Mouse (Mus musculus): Measurements from ENCODE around the gene Ier3. TPM values are rescaled to one million over a fixed set of nuclear protein-coding genes. Genes with fewer than 3 reads are reported as not detected.
"Not testable (repeated sequence)": the region's sequence is repeated elsewhere in the genome, so short reads cannot be mapped to it uniquely, and the experiment has no call there.

The Ier3 gene
- total RNA-seq, 2 experiments from 2014 or later: 4.6 to 44.3 TPM

DNA sequence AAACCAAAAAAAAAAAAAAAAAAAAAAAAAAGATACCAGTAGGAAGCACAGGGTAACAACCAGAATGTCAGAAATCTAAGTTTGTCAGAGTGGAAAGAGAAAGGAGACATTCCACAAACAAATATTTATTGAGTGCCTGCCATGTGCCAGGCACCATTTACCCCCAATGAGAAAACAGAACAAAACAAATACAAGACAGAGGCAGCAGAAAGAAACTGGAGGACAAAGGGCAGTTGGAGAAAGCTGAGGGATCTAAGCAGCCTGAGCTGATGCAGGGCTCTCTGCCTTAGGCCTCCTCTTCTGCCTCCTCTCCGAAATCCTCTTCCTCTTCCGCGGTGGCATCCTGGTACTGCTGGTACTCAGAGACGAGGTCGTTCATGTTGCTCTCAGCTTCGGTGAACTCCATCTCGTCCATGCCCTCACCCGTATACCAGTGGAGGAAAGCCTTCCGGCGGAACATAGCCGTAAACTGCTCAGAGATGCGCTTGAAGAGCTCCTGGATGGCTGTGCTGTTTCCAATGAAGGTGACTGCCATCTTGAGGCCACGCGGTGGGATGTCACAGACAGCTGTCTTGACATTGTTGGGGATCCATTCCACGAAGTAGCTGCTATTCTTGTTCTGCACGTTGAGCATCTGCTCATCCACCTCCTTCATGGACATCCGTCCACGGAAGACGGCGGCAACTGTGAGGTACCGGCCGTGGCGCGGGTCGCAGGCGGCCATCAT lies 13.4 kb downstream of the Ier3 start:
- no peak for ATAC-seq (replicated peaks; ENCODE audit: poor library complexity, severe bottlenecking)

DNA sequence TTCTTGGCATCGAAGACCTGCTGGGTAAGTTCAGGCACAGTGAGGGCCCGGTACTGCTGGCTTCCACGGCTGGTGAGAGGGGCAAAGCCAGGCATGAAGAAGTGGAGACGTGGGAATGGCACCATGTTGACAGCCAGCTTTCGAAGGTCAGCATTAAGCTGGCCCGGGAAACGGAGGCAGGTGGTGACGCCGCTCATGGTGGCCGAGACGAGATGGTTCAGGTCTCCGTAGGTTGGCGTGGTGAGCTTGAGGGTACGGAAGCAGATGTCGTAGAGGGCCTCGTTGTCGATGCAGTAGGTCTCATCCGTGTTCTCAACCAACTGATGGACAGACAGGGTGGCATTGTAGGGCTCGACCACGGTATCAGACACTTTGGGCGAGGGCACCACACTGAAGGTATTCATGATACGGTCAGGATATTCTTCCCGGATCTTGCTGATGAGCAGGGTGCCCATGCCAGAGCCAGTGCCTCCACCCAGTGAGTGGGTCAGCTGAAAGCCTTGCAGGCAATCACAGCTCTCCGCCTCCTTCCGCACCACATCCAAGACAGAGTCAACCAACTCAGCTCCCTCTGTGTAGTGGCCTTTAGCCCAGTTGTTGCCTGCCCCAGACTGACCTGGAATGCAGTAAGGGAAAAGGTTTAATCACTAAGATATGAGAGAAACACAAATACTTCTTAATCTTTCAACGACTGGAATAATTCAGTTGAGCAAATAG lies 14.1 kb downstream of the Ier3 start:
- ATAC-seq (replicated peaks; ENCODE audit: poor library complexity, severe bottlenecking): no peak

DNA sequence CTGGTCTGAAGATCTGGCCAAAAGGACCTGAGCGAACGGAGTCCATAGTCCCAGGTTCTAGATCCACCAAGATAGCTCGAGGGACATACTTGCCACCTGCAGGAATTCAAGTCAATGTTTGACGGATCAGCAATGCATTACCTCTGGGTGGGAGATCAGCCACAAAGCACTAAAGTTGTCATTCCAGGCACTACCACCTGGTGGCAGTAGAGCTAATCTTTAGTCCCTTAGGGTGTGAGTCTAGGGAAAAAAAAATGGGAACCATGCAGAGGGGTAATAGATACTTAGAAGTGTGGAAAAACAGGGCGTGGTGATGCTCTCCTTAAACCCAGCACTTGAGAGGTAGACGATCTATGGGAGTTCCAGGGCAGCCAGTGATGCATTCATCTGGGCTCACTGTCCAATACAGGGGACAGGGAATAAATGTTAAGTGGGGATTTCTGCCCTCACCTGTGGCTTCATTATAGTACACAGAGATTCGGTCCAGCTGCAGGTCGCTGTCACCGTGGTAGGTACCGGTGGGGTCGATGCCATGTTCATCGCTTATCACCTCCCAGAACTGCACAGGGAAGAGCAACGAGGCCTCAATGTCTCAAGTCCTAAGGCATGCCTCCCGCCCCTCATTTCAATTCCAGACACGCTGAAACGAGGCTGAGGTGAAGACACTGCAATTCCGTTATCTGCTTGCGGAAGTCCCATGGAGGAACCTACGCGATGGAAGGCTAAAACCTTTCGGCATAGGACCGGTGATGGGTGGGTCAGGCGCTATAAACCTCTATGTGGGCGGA lies 14.9 kb downstream of the Ier3 start:
- peak; percentile 34 for ATAC-seq (replicated peaks; ENCODE audit: poor library complexity, severe bottlenecking)

DNA sequence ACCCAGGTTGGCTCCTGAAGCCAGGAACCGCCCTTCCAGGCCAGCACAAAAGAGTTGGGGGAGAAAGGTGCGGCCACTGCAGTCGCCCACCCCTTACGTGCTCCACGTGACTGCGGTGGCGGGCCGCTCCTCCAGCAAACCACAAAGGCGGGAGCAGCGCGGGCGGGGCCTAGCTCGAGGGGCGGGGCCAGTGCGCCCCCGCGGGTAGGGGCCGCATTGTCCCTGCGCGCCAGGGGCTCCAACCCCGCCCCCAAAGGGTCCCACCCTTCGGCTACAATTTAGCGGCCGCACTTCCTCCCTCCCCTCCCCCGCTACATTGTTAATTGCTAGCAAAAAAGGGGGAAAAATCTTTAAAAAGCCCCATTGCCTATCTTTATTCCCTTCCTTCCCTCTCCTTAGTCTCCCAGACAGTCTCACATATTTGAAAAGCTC lies 15.5 kb downstream of the Ier3 start:
- peak; percentile 26 for ATAC-seq (replicated peaks; ENCODE audit: poor library complexity, severe bottlenecking)

DNA sequence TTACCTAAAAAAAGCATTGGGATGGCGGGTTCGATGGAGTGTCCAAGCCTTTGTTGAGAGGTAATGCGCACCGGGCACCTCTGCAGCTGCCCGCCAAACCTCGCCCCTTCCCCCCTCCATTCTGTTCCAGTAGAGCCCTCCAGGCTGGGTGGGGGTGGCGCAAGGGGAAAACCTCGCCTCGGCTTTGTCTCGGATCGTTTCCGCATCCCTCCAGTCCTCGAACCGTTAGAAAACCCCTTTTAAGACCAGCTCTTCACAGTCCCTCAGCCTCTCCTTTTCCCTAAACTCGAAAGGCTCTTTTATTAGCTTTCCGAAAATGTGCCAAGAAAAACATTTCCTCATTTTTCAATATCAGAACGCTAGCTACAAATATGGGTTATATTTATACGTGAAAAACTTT lies 16.0 kb downstream of the Ier3 start:
- ATAC-seq (replicated peaks; ENCODE audit: poor library complexity, severe bottlenecking): peak; percentile 5; the same call in 1 of the 2 replicates

GRCm38 (mm10) chr17:35838122-35838544 lies 16.6 kb downstream of the Ier3 start, which contains the start of gene Tubb5:
TSS of gene Tubb5 (minus strand) at chr17:35838306.
- peak; percentile 45 for ATAC-seq (replicated peaks; ENCODE audit: poor library complexity, severe bottlenecking)

DNA sequence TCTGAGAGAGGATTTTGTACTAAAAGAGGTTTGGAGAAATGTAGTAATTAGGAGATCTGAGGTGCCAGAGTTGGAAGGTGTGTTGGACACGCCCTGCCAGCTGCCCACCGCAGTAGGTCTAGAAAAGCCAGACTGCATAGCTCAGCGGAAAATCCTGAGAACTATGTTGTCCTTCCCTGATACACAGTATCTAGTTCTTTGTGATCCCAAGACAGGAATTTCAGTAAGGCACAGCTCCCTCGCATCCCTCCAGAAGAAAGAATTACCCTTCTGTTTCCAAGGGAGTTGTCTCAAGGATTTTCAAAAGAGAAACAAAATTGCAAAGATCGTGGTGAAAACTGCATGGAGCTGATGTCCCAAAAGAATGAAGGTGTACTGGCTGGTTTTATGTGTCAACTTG lies 17.1 kb downstream of the Ier3 start:
- no peak for ATAC-seq (replicated peaks; ENCODE audit: poor library complexity, severe bottlenecking)

DNA sequence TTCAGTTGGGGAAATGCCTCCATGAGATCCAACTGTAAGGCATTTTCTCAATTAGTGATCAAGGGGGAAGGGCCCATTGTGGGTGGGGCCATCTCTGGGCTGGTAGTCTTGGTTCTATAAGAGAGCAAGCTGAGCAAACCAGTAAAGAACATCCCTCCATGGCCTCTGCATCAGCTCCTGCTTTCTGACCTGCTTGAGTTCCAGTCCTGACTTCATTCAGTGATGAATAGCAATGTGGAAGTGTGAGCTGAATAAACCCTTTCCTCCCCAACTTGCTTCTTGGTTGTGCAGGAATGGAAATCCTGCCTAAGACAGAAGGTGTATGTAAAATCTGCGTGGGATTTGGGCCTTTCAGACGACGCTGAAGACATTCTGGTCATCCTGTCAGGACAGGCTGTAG lies 17.5 kb downstream of the Ier3 start:
- ATAC-seq (replicated peaks; ENCODE audit: poor library complexity, severe bottlenecking): not testable (repeated sequence)

GRCm38 (mm10) chr17:35840561-35840960 lies 19.1 kb downstream of the Ier3 start:
- no peak for ATAC-seq (replicated peaks; ENCODE audit: poor library complexity, severe bottlenecking)

DNA sequence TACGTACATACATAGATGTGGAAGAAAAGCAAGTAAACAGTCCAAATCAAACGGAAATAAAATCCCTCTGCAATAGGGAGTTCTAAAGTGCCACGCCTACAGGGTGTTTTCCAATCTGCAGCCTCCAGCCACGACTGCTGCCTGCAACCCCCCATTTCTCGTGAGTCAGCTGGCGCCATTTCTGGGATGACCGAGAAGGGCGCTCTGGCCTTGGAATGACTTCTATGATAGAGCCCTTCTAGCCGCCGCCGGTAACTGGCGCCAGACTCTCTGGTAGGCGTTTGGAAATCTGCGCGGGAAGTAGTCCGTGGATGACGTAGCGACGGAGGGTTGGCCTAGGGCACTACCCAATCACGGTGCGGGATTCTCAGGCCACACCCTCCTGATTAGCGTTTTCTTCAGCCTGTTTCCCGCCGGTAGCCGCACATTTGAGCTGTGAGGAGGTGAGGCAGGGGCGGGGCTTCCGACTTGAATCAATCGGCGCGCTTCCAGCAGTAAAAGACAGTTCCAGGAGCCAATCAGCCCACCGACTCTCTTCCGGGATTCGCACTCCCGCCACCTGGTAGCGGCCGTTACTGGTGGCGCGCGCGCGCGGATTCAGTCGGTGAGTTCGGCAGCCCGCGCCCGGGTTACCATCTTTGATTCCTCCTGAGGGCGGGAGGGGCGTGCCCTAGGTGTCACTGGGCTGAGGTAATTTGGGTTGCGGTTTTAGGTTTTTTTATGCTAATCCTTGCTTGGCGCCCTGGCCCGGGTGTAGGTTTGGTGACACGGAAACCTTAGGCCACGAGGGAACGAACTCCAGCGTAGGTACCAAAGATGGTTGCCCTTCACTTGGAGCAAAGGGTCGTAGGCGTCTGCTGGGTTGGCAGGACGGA lies 19.8 kb downstream of the Ier3 start, which contains the start of gene Mdc1:
Gene Mdc1, plus strand, starts transcription at position 440 of the 875 bp plus-strand sequence.
- ATAC-seq (replicated peaks; ENCODE audit: poor library complexity, severe bottlenecking): peak; percentile 71

GRCm38 (mm10) chr17:35842006-35842405 lies 20.5 kb downstream of the Ier3 start:
- no peak for ATAC-seq (replicated peaks; ENCODE audit: poor library complexity, severe bottlenecking)

DNA sequence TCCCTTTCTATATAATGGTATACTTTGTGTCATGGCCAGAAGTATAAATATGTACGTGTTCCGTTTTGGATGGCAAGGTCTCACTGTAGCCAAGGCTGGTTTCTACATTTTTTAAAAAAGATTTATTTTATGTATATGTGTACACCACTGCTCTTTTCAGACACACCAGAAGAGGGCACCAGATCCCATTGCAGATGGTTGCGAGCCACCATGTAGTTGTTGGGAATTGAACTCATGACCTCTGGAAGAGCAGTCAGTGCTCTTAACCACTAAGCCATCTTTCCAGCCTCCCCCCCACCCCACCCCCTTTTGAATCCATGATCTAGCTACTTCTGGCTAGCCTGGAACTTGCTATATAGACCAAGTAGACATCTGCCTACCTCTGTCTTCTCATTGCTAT lies 22.0 kb downstream of the Ier3 start:
- no peak for ATAC-seq (replicated peaks; ENCODE audit: poor library complexity, severe bottlenecking)

DNA sequence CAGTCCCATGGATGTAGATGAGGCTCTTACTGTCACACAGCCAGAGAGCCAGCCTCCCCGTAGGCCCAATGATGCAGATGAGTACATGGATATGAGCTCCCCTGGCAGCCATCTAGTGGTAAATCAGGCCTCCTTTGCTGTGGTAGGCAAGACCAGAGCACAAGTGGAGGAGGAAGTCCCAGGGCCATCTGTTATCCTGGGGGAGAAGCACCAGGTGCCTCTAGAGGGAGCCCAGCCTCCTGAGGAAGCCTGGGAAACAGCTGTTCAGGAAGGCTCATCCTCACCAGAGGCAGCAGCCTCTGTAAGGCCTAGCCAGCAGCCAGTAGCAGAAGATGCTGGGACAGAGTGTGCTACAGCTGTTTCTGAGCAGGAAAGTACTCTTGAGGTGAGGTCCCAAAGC lies 26.6 kb downstream of the Ier3 start:
- peak; percentile 33; the same call in 1 of the 2 replicates for ATAC-seq (replicated peaks; ENCODE audit: poor library complexity, severe bottlenecking)

- ATAC-seq (replicated peaks; ENCODE audit: poor library complexity, severe bottlenecking): no peak
Observed at GRCm38 (mm10) chr17:35850974-35851373, 29.5 kb downstream of the Ier3 start.

GRCm38 (mm10) chr17:35859371-35859770 lies 37.9 kb downstream of the Ier3 start:
- no peak for ATAC-seq (replicated peaks; ENCODE audit: poor library complexity, severe bottlenecking)

DNA sequence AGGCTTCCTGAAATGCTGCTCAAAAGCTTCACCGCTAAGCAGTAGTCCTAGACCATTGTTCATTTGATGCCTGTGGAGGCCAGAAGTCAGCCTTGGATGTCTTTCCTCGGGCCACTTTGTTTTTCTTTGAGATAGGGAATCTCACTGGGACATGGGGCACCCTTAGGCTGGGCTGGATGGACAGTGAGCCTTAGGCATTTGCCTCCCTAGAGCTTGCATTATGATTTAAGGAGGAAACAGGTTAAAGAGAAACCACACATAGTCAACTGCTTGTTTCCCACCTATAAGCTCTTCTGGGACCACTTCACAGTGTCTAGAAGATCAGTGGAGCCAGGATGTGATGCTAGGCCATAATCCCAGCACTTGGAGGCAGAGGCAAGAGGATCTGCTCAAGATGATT lies 38.4 kb downstream of the Ier3 start:
- ATAC-seq (replicated peaks; ENCODE audit: poor library complexity, severe bottlenecking): no peak

- ATAC-seq (replicated peaks; ENCODE audit: poor library complexity, severe bottlenecking): no peak
Observed at GRCm38 (mm10) chr17:35860831-35861197, 39.3 kb downstream of the Ier3 start.

DNA sequence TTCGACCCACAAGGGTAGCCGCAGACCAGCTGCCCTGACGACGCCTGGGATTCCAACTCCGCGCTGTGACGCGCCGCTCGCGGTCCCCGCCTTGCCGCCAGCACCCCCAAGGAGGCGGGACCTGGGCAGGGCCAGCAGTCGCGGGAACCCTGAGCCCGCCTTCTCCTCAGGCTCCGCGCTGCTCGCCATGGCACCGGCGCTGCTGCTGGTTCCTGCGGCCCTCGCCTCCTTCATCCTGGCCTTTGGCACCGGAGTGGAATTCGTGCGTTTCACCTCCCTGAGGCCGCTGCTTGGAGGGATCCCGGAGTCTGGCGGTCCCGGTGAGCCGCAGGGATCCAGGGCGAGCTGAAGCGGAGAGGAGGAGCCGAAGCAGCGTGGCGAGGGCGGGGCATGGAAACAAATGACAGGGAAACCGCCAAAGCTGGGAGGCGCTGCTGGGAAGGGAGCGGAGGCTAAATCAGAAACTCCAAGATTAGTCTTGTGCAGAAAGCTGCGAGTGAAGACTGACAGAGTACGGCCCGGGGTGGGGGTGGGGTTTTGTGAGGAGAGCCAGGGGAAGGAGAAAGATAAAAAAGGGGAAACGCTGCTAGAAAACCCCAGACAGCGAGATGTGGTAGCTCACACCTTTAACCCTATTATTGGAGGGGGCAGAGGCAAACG lies 39.8 kb downstream of the Ier3 start, which contains the start of gene Nrm:
Gene Nrm, plus strand, starts transcription at position 121 of the 660 bp plus-strand sequence.
- peak; percentile 82 for ATAC-seq (replicated peaks; ENCODE audit: poor library complexity, severe bottlenecking)

GRCm38 (mm10) chr17:35864832-35865353 lies 43.4 kb downstream of the Ier3 start:
- ATAC-seq (replicated peaks; ENCODE audit: poor library complexity, severe bottlenecking): no peak

All from granulocyte monocyte progenitor cell, adult 5-6 weeks (primary cell).